Mouse (Mus musculus) neural tube, embryonic 14.5 days (tissue): ENCODE results near the gene Btbd16. TPM values are rescaled to one million over a fixed set of nuclear protein-coding genes. Genes with fewer than 3 reads are reported as not detected.

Experiments used
- polyA plus RNA-seq: library from polyadenylated mRNA; unstranded; fragments of >200 nt; fragmentation: Nextera tagmentation; extraction: Ambion mirVana; gene quantifications from 2 replicates; pipeline ENCODE4 v1.2.1, GENCODE M21; 2014

Btbd16 gene
- polyA plus RNA-seq, 1 experiment from 2014 or later: not detected

Other genes with a start within 250 kb of the Btbd16 start
- 89.6 and 97.3 TPM in 2 replicates for gene Nsmce4a, start 201.0 kb upstream of the Btbd16 start, polyA plus RNA-seq
- gene Tacc2, start 196.6 kb upstream of the Btbd16 start, polyA plus RNA-seq: 63.4 and 74.7 TPM in 2 replicates
- 69.9 and 71.0 TPM in 2 replicates for gene Plekha1, start 91.7 kb downstream of the Btbd16 start, polyA plus RNA-seq
- 5.7 and 18.5 TPM in 2 replicates for gene Htra1, start 162.0 kb downstream of the Btbd16 start, polyA plus RNA-seq